Mouse (Mus musculus): ENCODE measurements at regions not wholly inside any gene's neighbourhood (a gene's known extent, or its start where the extent isn't known, plus 50 kb on each side); places are given as distances from the start of the nearest gene placed in this dataset.
A peak's percentile ranks its signal among the peaks of the same experiment; 100 is the strongest.
"Not testable (repeated sequence)": the region's sequence is repeated elsewhere in the genome, so short reads cannot be mapped to it uniquely, and the experiment has no call there.

- H3K4me1 ChIP-seq (replicated peaks) = no peaks in the 10 kb centered on the region
- no peak overlapping the region for H3K9ac ChIP-seq
- WGBS (ENCODE audit: insufficient replicate concordance) = 54% methylated on average over 3 of the region's 3 CpGs
- no peak overlapping the region for H3K4me2 ChIP-seq
- no peaks in the 10 kb centered on the region for H3K27me3 ChIP-seq
- no peaks in the 10 kb centered on the region for H3K36me3 ChIP-seq (replicated peaks)
- ATAC-seq (ENCODE audit: insufficient read depth) = no peak
- H3K9me3 ChIP-seq (replicated peaks) = no peaks in the 10 kb centered on the region
- H3K4me3 ChIP-seq (replicated peaks) = no peak overlapping the region
- H3K27ac ChIP-seq (replicated peaks) = no peak overlapping the region
Observed at GRCm38 (mm10) chr3:109224526-109224925, 101.6 kb downstream of the Slc25a24 start.

- no peaks in the 10 kb centered on the region for H3K4me1 ChIP-seq (replicated peaks)
- no peak for ATAC-seq (ENCODE audit: insufficient read depth)
- no peak overlapping the region for H3K4me2 ChIP-seq
Observed at GRCm38 (mm10) chr3:109234275-109234674, 106.2 kb upstream of the Vav3 start.

GRCm38 (mm10) chr3:109236918-109237317 lies 103.5 kb upstream of the Vav3 start:
- ATAC-seq (ENCODE audit: insufficient read depth) = no peak
- no peak overlapping the region for H3K27ac ChIP-seq (replicated peaks)
- 34% methylated on average over 5 of the region's 5 CpGs for WGBS (ENCODE audit: insufficient replicate concordance)

More at GRCm38 (mm10) chr3:109234275-109234674, 106.2 kb upstream of the Vav3 start:
- Histone ChIP-seq H3K9ac (no peak overlapping the region), H3K9me3 (replicated peaks) (no peaks in the 10 kb centered on the region), H3K36me3 (replicated peaks) (no peaks in the 10 kb centered on the region), H3K27me3 (no peaks in the 10 kb centered on the region), H3K4me3 (replicated peaks) (no peak overlapping the region), H3K27ac (replicated peaks) (no peak overlapping the region)
- 55% methylated on average over 4 of the region's 4 CpGs for WGBS (ENCODE audit: insufficient replicate concordance)

GRCm38 (mm10) chr3:109243491-109243890 lies 97.0 kb upstream of the Vav3 start:
- no peak overlapping the region for H3K4me2 ChIP-seq
- no peaks in the 10 kb centered on the region for H3K27me3 ChIP-seq
- no peaks in the 10 kb centered on the region for H3K36me3 ChIP-seq (replicated peaks)
- H3K4me3 ChIP-seq (replicated peaks) = no peak overlapping the region
- no peak for ATAC-seq (ENCODE audit: insufficient read depth)
- H3K9me3 ChIP-seq (replicated peaks) = no peaks in the 10 kb centered on the region
- H3K9ac ChIP-seq = no peak overlapping the region
- 64% methylated on average over 1 of the region's 1 CpGs for WGBS (ENCODE audit: insufficient replicate concordance)
- no peak overlapping the region for H3K27ac ChIP-seq (replicated peaks)
- no peaks in the 10 kb centered on the region for H3K4me1 ChIP-seq (replicated peaks)

More at GRCm38 (mm10) chr3:109236918-109237317, 103.5 kb upstream of the Vav3 start:
- H3K4me2 ChIP-seq = no peak overlapping the region
- H3K36me3 ChIP-seq (replicated peaks) = no peaks in the 10 kb centered on the region
- no peaks in the 10 kb centered on the region for H3K4me1 ChIP-seq (replicated peaks)
- no peak overlapping the region for H3K9ac ChIP-seq
- no peaks in the 10 kb centered on the region for H3K27me3 ChIP-seq
- no peaks in the 10 kb centered on the region for H3K9me3 ChIP-seq (replicated peaks)
- no peak overlapping the region for H3K4me3 ChIP-seq (replicated peaks)

- H3K4me2 ChIP-seq = no peak overlapping the region
- no peaks in the 10 kb centered on the region for H3K9me3 ChIP-seq (replicated peaks)
- no peak overlapping the region for H3K4me3 ChIP-seq (replicated peaks)
- H3K9ac ChIP-seq = no peak overlapping the region
- H3K27me3 ChIP-seq = no peaks in the 10 kb centered on the region
- ATAC-seq (ENCODE audit: insufficient read depth) = no peak
- H3K27ac ChIP-seq (replicated peaks) = no peak overlapping the region
- WGBS (ENCODE audit: insufficient replicate concordance) = 26% methylated on average over 1 of the region's 1 CpGs
- H3K4me1 ChIP-seq (replicated peaks) = no peaks in the 10 kb centered on the region
- no peaks in the 10 kb centered on the region for H3K36me3 ChIP-seq (replicated peaks)
Observed at GRCm38 (mm10) chr3:109248801-109249200, 91.7 kb upstream of the Vav3 start.

GRCm38 (mm10) chr3:109249359-109249758 lies 91.1 kb upstream of the Vav3 start:
- no peak overlapping the region for H3K4me2 ChIP-seq
- no peak overlapping the region for H3K9ac ChIP-seq
- no peak overlapping the region for H3K27ac ChIP-seq (replicated peaks)
- H3K9me3 ChIP-seq (replicated peaks) = no peaks in the 10 kb centered on the region
- H3K4me3 ChIP-seq (replicated peaks) = no peak overlapping the region
- H3K27me3 ChIP-seq = no peaks in the 10 kb centered on the region
- WGBS (ENCODE audit: insufficient replicate concordance) = 26% methylated on average over 1 of the region's 1 CpGs
- no peak for ATAC-seq (ENCODE audit: insufficient read depth)
- H3K4me1 ChIP-seq (replicated peaks) = no peaks in the 10 kb centered on the region
- no peaks in the 10 kb centered on the region for H3K36me3 ChIP-seq (replicated peaks)

GRCm38 (mm10) chr3:109249989-109250388 lies 90.5 kb upstream of the Vav3 start:
- no peaks in the 10 kb centered on the region for H3K4me1 ChIP-seq (replicated peaks)
- H3K4me3 ChIP-seq (replicated peaks) = no peak overlapping the region
- H3K9ac ChIP-seq = no peak overlapping the region
- H3K4me2 ChIP-seq = no peak overlapping the region
- no peak overlapping the region for H3K27ac ChIP-seq (replicated peaks)
- H3K36me3 ChIP-seq (replicated peaks) = no peaks in the 10 kb centered on the region
- H3K9me3 ChIP-seq (replicated peaks) = no peaks in the 10 kb centered on the region
- no peak for ATAC-seq (ENCODE audit: insufficient read depth)
- WGBS (ENCODE audit: insufficient replicate concordance) = 52% methylated on average over 2 of the region's 2 CpGs
- H3K27me3 ChIP-seq = no peaks in the 10 kb centered on the region

- no peaks in the 10 kb centered on the region for H3K9me3 ChIP-seq (replicated peaks)
- peak; percentile 50; the same call in 1 of the 2 replicates for ATAC-seq (ENCODE audit: insufficient read depth)
- no peaks in the 10 kb centered on the region for H3K27me3 ChIP-seq
- H3K36me3 ChIP-seq (replicated peaks) = no peaks in the 10 kb centered on the region
- no peak overlapping the region for H3K4me2 ChIP-seq
- H3K9ac ChIP-seq = no peak overlapping the region
- 19% methylated on average over 1 of the region's 1 CpGs for WGBS (ENCODE audit: insufficient replicate concordance)
- H3K4me1 ChIP-seq (replicated peaks) = no peaks in the 10 kb centered on the region
- no peak overlapping the region for H3K27ac ChIP-seq (replicated peaks)
- H3K4me3 ChIP-seq (replicated peaks) = no peak overlapping the region
Observed at GRCm38 (mm10) chr3:109251716-109252115, 88.7 kb upstream of the Vav3 start.

GRCm38 (mm10) chr3:109254001-109254630 lies 86.3 kb upstream of the Vav3 start:
- H3K27me3 ChIP-seq = no peaks in the 10 kb centered on the region
- no peak overlapping the region for H3K9ac ChIP-seq
- no peaks in the 10 kb centered on the region for H3K4me1 ChIP-seq (replicated peaks)
- H3K4me3 ChIP-seq (replicated peaks) = no peak overlapping the region
- WGBS (ENCODE audit: insufficient replicate concordance) = 53% methylated on average over 9 of the region's 9 CpGs
- no peaks in the 10 kb centered on the region for H3K9me3 ChIP-seq (replicated peaks)
- no peak overlapping the region for H3K4me2 ChIP-seq
- no peak for ATAC-seq (ENCODE audit: insufficient read depth)
- H3K27ac ChIP-seq (replicated peaks) = no peak overlapping the region
- H3K36me3 ChIP-seq (replicated peaks) = no peaks in the 10 kb centered on the region

GRCm38 (mm10) chr3:109254957-109255356 lies 85.5 kb upstream of the Vav3 start:
- Histone ChIP-seq H3K4me2 (no peak overlapping the region), H3K9me3 (replicated peaks) (no peaks in the 10 kb centered on the region), H3K27me3 (no peaks in the 10 kb centered on the region), H3K4me3 (replicated peaks) (no peak overlapping the region), H3K4me1 (replicated peaks) (no peaks in the 10 kb centered on the region), H3K27ac (replicated peaks) (no peak overlapping the region), H3K36me3 (replicated peaks) (no peaks in the 10 kb centered on the region), H3K9ac (no peak overlapping the region)
- WGBS (ENCODE audit: insufficient replicate concordance) = 36% methylated on average over 5 of the region's 5 CpGs
- peak; percentile 12; the same call in 1 of the 2 replicates for ATAC-seq (ENCODE audit: insufficient read depth)

GRCm38 (mm10) chr3:109256723-109257122 lies 83.7 kb upstream of the Vav3 start:
- ATAC-seq (ENCODE audit: insufficient read depth) = no peak
- no peaks in the 10 kb centered on the region for H3K4me1 ChIP-seq (replicated peaks)
- H3K4me2 ChIP-seq = no peak overlapping the region
- WGBS (ENCODE audit: insufficient replicate concordance) = 74% methylated on average over 5 of the region's 5 CpGs
- no peak overlapping the region for H3K27ac ChIP-seq (replicated peaks)
- H3K27me3 ChIP-seq = no peaks in the 10 kb centered on the region
- H3K9me3 ChIP-seq (replicated peaks) = no peaks in the 10 kb centered on the region
- no peak overlapping the region for H3K4me3 ChIP-seq (replicated peaks)
- no peaks in the 10 kb centered on the region for H3K36me3 ChIP-seq (replicated peaks)
- no peak overlapping the region for H3K9ac ChIP-seq

- WGBS (ENCODE audit: insufficient replicate concordance) = 22% methylated on average over 8 of the region's 8 CpGs
- not testable (repeated sequence) for H3K27ac ChIP-seq (replicated peaks); H3K4me1 ChIP-seq (replicated peaks); H3K36me3 ChIP-seq (replicated peaks); H3K4me3 ChIP-seq (replicated peaks); H3K9me3 ChIP-seq (replicated peaks); H3K27me3 ChIP-seq; H3K4me2 ChIP-seq; H3K9ac ChIP-seq
- ATAC-seq (ENCODE audit: insufficient read depth) = 0 out of 2 replicates have a peak, but pooled peaks have one; percentile 31
Observed at GRCm38 (mm10) chr3:109266947-109267346, 73.5 kb upstream of the Vav3 start.
